Comparison of ENCODE assay signal across 12 mouse cellular contexts in the genomic region with DNA sequence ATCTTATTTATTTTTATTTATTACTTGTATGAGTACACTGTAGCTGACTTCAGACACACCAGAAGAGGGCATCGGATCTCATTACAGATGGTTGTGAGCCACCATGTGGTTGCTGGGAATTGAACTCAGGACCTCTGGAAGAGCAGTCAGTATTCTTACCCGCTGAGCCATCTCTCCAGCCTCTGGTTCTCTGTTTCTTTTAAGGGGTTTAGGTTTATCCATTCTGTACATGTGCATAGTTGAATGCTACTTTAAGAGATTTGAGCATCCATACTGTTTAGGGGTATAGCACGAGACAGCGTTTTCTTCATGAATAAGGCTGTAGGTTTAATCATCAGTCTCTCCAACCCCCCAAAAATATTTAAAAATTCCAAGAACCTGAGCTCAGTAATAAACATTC. TPM values are rescaled to one million over a fixed set of nuclear protein-coding genes. Genes with fewer than 3 reads are reported as not detected.
"Had no signal": no experiment of that assay in that cellular context is flagged by ENCODE, and none has a peak within 500 bp of the region (broad histone marks: within the 10 kb centered on the region; RNA-seq: fewer than 3 reads in every experiment).

No protein-coding gene starts in this region.

RNA-seq across cellular contexts. Expression of gene Ttc39d, which starts 6.7 kb away (rescaled TPM):
- total RNA-seq: common myeloid progenitor, adult 5-6 weeks; gastrocnemius, adult 18-20 months; gastrocnemius, adult 2 months; gastrocnemius, postnatal 10 days; gastrocnemius, postnatal 25 days; gastrocnemius, postnatal 36 days; granulocyte monocyte progenitor cell, adult 5-6 weeks had no signal
- polyA plus RNA-seq: embryonic facial prominence, embryonic 13.5 days; erythroblast, embryonic 14.5 days; forebrain, embryonic 15.5 days; forebrain, embryonic 16.5 days; heart, embryonic 10.5 days had no signal

RNA-seq across cellular contexts. Expression of gene Gemin6, which starts 10.2 kb away (rescaled TPM):
- polyA plus RNA-seq: erythroblast, embryonic 14.5 days had no signal
